Comparison of ENCODE assay signal across 20 mouse cellular contexts in genomic region chr4:80952653-80953052, GRCm38 (mm10). TPM values are rescaled to one million over a fixed set of nuclear protein-coding genes. Genes with fewer than 3 reads are reported as not detected.
DNase-seq lines count a peak whose midpoint lies in the region; ATAC-seq and TF ChIP-seq lines count a peak whose summit lies in the region.
"Had no signal": no experiment of that assay in that cellular context is flagged by ENCODE, and none has a peak within 500 bp of the region (broad histone marks: within the 10 kb centered on the region; RNA-seq: fewer than 3 reads in every experiment).

No protein-coding gene starts in this region.

- H3K9me3 ChIP-seq in liver, postnatal 0 days (ENCODE audit: low read length): no peaks in the 10 kb centered on the region
- H3K9me3 ChIP-seq in liver, embryonic 12.5 days (replicated peaks): no peaks in the 10 kb centered on the region
- H3K9me3 ChIP-seq: heart, embryonic 12.5 days; stomach, embryonic 15.5 days had no signal

- DNase-seq in embryo, embryonic 10.5 days (ENCODE audit: low spot score): peak; percentile 8
- DNase-seq in embryo, embryonic 10 days (ENCODE audit: low spot score): no peak
- no peak for DNase-seq in liver, postnatal 0 days
- DNase-seq in Patski (ENCODE audit: low read depth, low spot score): no peak
- peak; percentile 6 for DNase-seq in retina, embryonic 14.5 days (ENCODE audit: low spot score)
- DNase-seq: adrenal gland, postnatal 14 days; cerebellum, adult 9-11 months; gastrocnemius, postnatal 14 days; heart, postnatal 36 days; kidney, postnatal 25 days; spleen, adult 18-20 months; thymus, postnatal 36 days had no signal

- no peak for ATAC-seq in liver, postnatal 0 days
- ATAC-seq in liver, embryonic 12.5 days: no peak
- ATAC-seq in Patski: no peak
- no peak for ATAC-seq in CD4-positive, CD25-positive, alpha-beta regulatory T cell, adult 4 months
- no peak for ATAC-seq in granulocyte monocyte progenitor cell, adult 5-6 weeks (replicated peaks; ENCODE audit: poor library complexity, severe bottlenecking)

- no peaks in the 10 kb centered on the region; the same call in 1 of the 2 replicates for H3K4me1 ChIP-seq in liver, postnatal 0 days (ENCODE audit: insufficient read depth)
- no peaks in the 10 kb centered on the region for H3K4me1 ChIP-seq in liver, embryonic 12.5 days
- H3K4me1 ChIP-seq: heart, embryonic 12.5 days; stomach, embryonic 15.5 days had no signal

- H3K36me3 ChIP-seq in liver, postnatal 0 days (replicated peaks; ENCODE audit: insufficient read depth, low read length): no peaks in the 10 kb centered on the region
- no peaks in the 10 kb centered on the region for H3K36me3 ChIP-seq in liver, embryonic 12.5 days
- H3K36me3 ChIP-seq: heart, embryonic 12.5 days; stomach, embryonic 15.5 days had no signal

- POLR2A ChIA-PET in Patski (lab: Charles Lee): interaction anchor here (0.7 kb wide), 1 partner anchor 110 kb away, joined by 7 read pairs; no protein-coding TSS in a partner anchor

- H3K9ac ChIP-seq in liver, postnatal 0 days (replicated peaks): no peak overlapping the region
- H3K9ac ChIP-seq in liver, embryonic 12.5 days: no peak overlapping the region
- H3K9ac ChIP-seq: heart, embryonic 12.5 days; liver, embryonic 14.5 days; stomach, embryonic 15.5 days had no signal

- no peak overlapping the region for H3K4me2 ChIP-seq in liver, postnatal 0 days (ENCODE audit: low read depth, low read length)
- H3K4me2 ChIP-seq in liver, embryonic 12.5 days: no peak overlapping the region
- H3K4me2 ChIP-seq: heart, embryonic 12.5 days; stomach, embryonic 15.5 days had no signal

- in situ Hi-C loops in Patski (cut with MboI; ENCODE audit: low pct_unique_long_range_greater_than_20kb): loop anchor here (10.0 kb wide), 1 partner anchor 78 kb away; no protein-coding TSS in a partner anchor

- H3K27ac ChIP-seq in liver, postnatal 0 days (ENCODE audit: low read depth): no peak overlapping the region
- H3K27ac ChIP-seq in liver, embryonic 12.5 days: no peak overlapping the region
- H3K27ac ChIP-seq: liver, embryonic 14.5 days; stomach, embryonic 15.5 days had no signal

- TF ChIP-seq CTCF in liver, postnatal 0 days (IDR thresholded peaks at IDR 0.05; ENCODE audit: low read depth): peak; percentile 39
- peak; percentile 42 for TF ChIP-seq CTCF in Patski (IDR thresholded peaks at IDR 0.05)

- WGBS in liver, postnatal 0 days (ENCODE audit: insufficient replicate concordance): 77% methylated on average over 1 of the region's 1 CpGs
- 60% methylated on average over 1 of the region's 1 CpGs for WGBS in liver, embryonic 12.5 days (ENCODE audit: insufficient replicate concordance)

- TF ChIP-seq EP300 in liver, postnatal 0 days (IDR thresholded peaks at IDR 0.05; ENCODE audit: low read depth): no peak

- H3K27me3 ChIP-seq in liver, postnatal 0 days (ENCODE audit: insufficient read depth, low read length): no peaks in the 10 kb centered on the region
- no peaks in the 10 kb centered on the region for H3K27me3 ChIP-seq in liver, embryonic 12.5 days (replicated peaks)
- H3K27me3 ChIP-seq in Patski: no peaks in the 10 kb centered on the region
- H3K27me3 ChIP-seq: heart, embryonic 12.5 days; stomach, embryonic 15.5 days had no signal

- CTCF ChIA-PET in Patski (lab: Charles Lee): interaction anchor here (1.1 to 1.8 kb wide), 3 partner anchors 15 to 79 kb away, joined by 3 to 4 read pairs (median 3); no protein-coding TSS in a partner anchor

- H3K4me3 ChIP-seq in liver, postnatal 0 days (ENCODE audit: low read depth, low read length): no peak overlapping the region
- H3K4me3 ChIP-seq in liver, embryonic 12.5 days: no peak overlapping the region
- H3K4me3 ChIP-seq: heart, embryonic 12.5 days; stomach, embryonic 15.5 days had no signal

RNA-seq across cellular contexts. Expression of gene Lurap1l, which starts 42.2 kb away (rescaled TPM):
- 14.2 and 19.7 TPM in 2 replicates for polyA plus RNA-seq in liver, postnatal 0 days (2015; fragmentation: Nextera tagmentation; extraction: Ambion mirVana)
- 3.5 and 3.7 TPM in 2 replicates for polyA plus RNA-seq in liver, embryonic 12.5 days (2016; fragmentation: Nextera tagmentation; extraction: Ambion mirVana)
- polyA plus RNA-seq in Patski (2021): 15.0 TPM
- polyA plus RNA-seq in CD4-positive, CD25-positive, alpha-beta regulatory T cell, adult 4 months (2017; shearing (Covaris generic)): not detected
- not detected in 2 replicates for total RNA-seq in granulocyte monocyte progenitor cell, adult 5-6 weeks (2014; fragmentation: Nextera tagmentation)
- total RNA-seq in granulocyte monocyte progenitor cell, adult 5-6 weeks (2017): not detected in 2 replicates
- total RNA-seq: megakaryocyte-erythroid progenitor cell, adult 5-6 weeks; monocyte, adult 5-6 weeks had no signal

Comparison
In these comparisons a context has a peak if more than half of its experiments do, and no peak if none do; other contexts are left out.
1. DNase-seq: peak in embryo, embryonic 10.5 days (single experiment) and retina, embryonic 14.5 days (single experiment); none in embryo, embryonic 10 days (single experiment), liver, postnatal 0 days (single experiment) and Patski (single experiment).